Mouse (Mus musculus): ENCODE data around the gene Nr2c2. TPM values are rescaled to one million over a fixed set of nuclear protein-coding genes. Genes with fewer than 3 reads are reported as not detected.
"Not testable (repeated sequence)": the region's sequence is repeated elsewhere in the genome, so short reads cannot be mapped to it uniquely, and the experiment has no call there.

The Nr2c2 gene
- total RNA-seq (2021) = 10 to 100 TPM; 23.1 to 26.3 TPM

- DNase-seq = peak; percentile 87 to 89
- intact Hi-C loops (cut with DNase I) = loop anchor here (5.0 kb wide), 1 partner anchor 91 kb away; the partner anchor contains the start of gene Mrps25
These were observed at the start of gene Nr2c2 for GRCm38 (mm10) chr6:92091130-92091591. TSS of gene Nr2c2 (plus strand) at chr6:92091390.

- DNase-seq = no peak
These were observed 49.1 kb upstream of the Nr2c2 start for GRCm38 (mm10) chr6:92042055-92042454.

GRCm38 (mm10) chr6:92042850-92043249 is 48.3 kb upstream of the Nr2c2 start:
- intact Hi-C loops (cut with DNase I) = no loop called here
- DNase-seq = no peak

More at GRCm38 (mm10) chr6:92042055-92042454, 49.1 kb upstream of the Nr2c2 start:
- intact Hi-C loops (cut with DNase I) = no loop called here

- no peak for DNase-seq
- intact Hi-C loops (cut with DNase I) = no loop called here
These were observed 33.4 kb upstream of the Nr2c2 start for GRCm38 (mm10) chr6:92057768-92058167.

- DNase-seq = no peak
- intact Hi-C loops (cut with DNase I) = loop anchor here (2.0 kb wide), 1 partner anchor 25 kb away; no protein-coding TSS in a partner anchor
These were observed 29.5 kb upstream of the Nr2c2 start for GRCm38 (mm10) chr6:92061725-92062124.

- intact Hi-C loops (cut with DNase I) = loop anchor here (2.0 kb wide), 1 partner anchor 27 kb away; no protein-coding TSS in a partner anchor
These were observed 27.7 kb upstream of the Nr2c2 start for GRCm38 (mm10) chr6:92063452-92063851.

GRCm38 (mm10) chr6:92064101-92064500 is 27.1 kb upstream of the Nr2c2 start:
- intact Hi-C loops (cut with DNase I) = no loop called here
- DNase-seq = no peak

More at GRCm38 (mm10) chr6:92063452-92063851, 27.7 kb upstream of the Nr2c2 start:
- no peak for DNase-seq

GRCm38 (mm10) chr6:92065721-92066496 is 25.3 kb upstream of the Nr2c2 start:
- DNase-seq = peak; percentile 50 to 70

GRCm38 (mm10) chr6:92067146-92067790 is 23.9 kb upstream of the Nr2c2 start:
- peak; percentile 78 to 79 for DNase-seq
- intact Hi-C loops (cut with DNase I) = loop anchor here (1.0 to 5.0 kb wide), 4 partner anchors 75 to 290 kb away; no protein-coding TSS in a partner anchor

More at GRCm38 (mm10) chr6:92065721-92066496, 25.3 kb upstream of the Nr2c2 start:
- intact Hi-C loops (cut with DNase I) = loop anchor here (5.0 kb wide), 3 partner anchors 74 to 289 kb away; no protein-coding TSS in a partner anchor

GRCm38 (mm10) chr6:92071121-92071839 is 19.9 kb upstream of the Nr2c2 start:
- DNase-seq = no peak
- intact Hi-C loops (cut with DNase I) = no loop called here

- no peak for DNase-seq
- intact Hi-C loops (cut with DNase I) = no loop called here
These were observed 10.5 kb upstream of the Nr2c2 start for GRCm38 (mm10) chr6:92080730-92081129.

- no peak for DNase-seq
- intact Hi-C loops (cut with DNase I) = no loop called here
These were observed 8.4 kb upstream of the Nr2c2 start for GRCm38 (mm10) chr6:92082756-92083155.

- no peak for DNase-seq
- intact Hi-C loops (cut with DNase I) = no loop called here
These were observed 6.3 kb upstream of the Nr2c2 start for GRCm38 (mm10) chr6:92084932-92085331.

- intact Hi-C loops (cut with DNase I); DNase-seq: not testable (repeated sequence)
These were observed 2.0 kb upstream of the Nr2c2 start for GRCm38 (mm10) chr6:92089141-92089540.

GRCm38 (mm10) chr6:92089982-92090381 is 1.2 kb upstream of the Nr2c2 start:
- DNase-seq = no peak
- intact Hi-C loops (cut with DNase I) = loop anchor here (5.0 kb wide), 1 partner anchor 92 kb away; the partner anchor contains the start of gene Mrps25

- intact Hi-C loops (cut with DNase I) = loop anchor here (5.0 kb wide), 1 partner anchor 92 kb away; the partner anchor contains the start of gene Mrps25
- no peak for DNase-seq
These were observed 693 bp upstream of the Nr2c2 start for GRCm38 (mm10) chr6:92090497-92090896.

GRCm38 (mm10) chr6:92091767-92092489 is 738 bp downstream of the Nr2c2 start:
- intact Hi-C loops (cut with DNase I) = loop anchor here (5.0 kb wide), 1 partner anchor 90 kb away; the partner anchor contains the start of gene Mrps25

GRCm38 (mm10) chr6:92092737-92093136 is 1.5 kb downstream of the Nr2c2 start:
- intact Hi-C loops (cut with DNase I) = loop anchor here (5.0 kb wide), 1 partner anchor 90 kb away; the partner anchor contains the start of gene Mrps25
- DNase-seq = no peak

More at GRCm38 (mm10) chr6:92091767-92092489, 738 bp downstream of the Nr2c2 start:
- peak; percentile 100 for DNase-seq

- DNase-seq = no peak
- intact Hi-C loops (cut with DNase I) = loop anchor here (5.0 kb wide), 1 partner anchor 88 kb away; the partner anchor contains the start of gene Mrps25
These were observed 2.7 kb downstream of the Nr2c2 start for GRCm38 (mm10) chr6:92093869-92094268.
